Mouse (Mus musculus) ES-E14 (cell line): Measurements from ENCODE around the gene Xcr1. TPM values are rescaled to one million over a fixed set of nuclear protein-coding genes. Genes with fewer than 3 reads are reported as not detected.

ENCODE experiments used
- DNase-seq: peaks from one replicate; pipeline ENCODE4 v3.0.0-alpha.2; 2013; ENCODE audit warnings: low read depth, low spot score
- H3K27ac ChIP-seq: 2 replicates; pipeline ENCODE4 v1.5.1; 2012; ENCODE audit warnings: low read depth, mild to moderate bottlenecking, low read length, moderate library complexity, mixed read lengths; ENCODE audit not compliant: poor library complexity, insufficient read depth, severe bottlenecking
- H3K36me3 ChIP-seq: 2 replicates; pipeline ENCODE4 v1.6.1; 2012; ENCODE audit warnings: mild to moderate bottlenecking, low read length, moderate library complexity, mixed read lengths; ENCODE audit not compliant: control insufficient read depth, poor library complexity, insufficient read depth, severe bottlenecking
- H3K4me1 ChIP-seq, 2 experiments: fragments of 150-350 bp in 1 of 2; sonication (generic) in 1 of 2; 2 replicates each; pipeline ENCODE4 v1.6.1; 2012; ENCODE audit warnings: low read length in 2 of 2, mild to moderate bottlenecking in 1 of 2, mixed read lengths in 1 of 2; ENCODE audit not compliant: control insufficient read depth in 2 of 2, insufficient read depth in 2 of 2, poor library complexity in 1 of 2
- H3K4me3 ChIP-seq, 2 experiments: fragments of 150-350 bp in 1 of 2; sonication (generic) in 1 of 2; 2 replicates each; pipeline ENCODE4 v1.5.1; 2012; ENCODE audit warnings: low read length in 2 of 2, low read depth in 1 of 2, mild to moderate bottlenecking in 1 of 2, mixed read lengths in 1 of 2; ENCODE audit not compliant: insufficient read depth in 1 of 2, poor library complexity in 1 of 2, severe bottlenecking in 1 of 2
- H3K9ac ChIP-seq: 2 replicates; pipeline ENCODE4 v1.6.1; 2012; ENCODE audit warnings: low read depth, mild to moderate bottlenecking, low read length, mixed read lengths; ENCODE audit not compliant: poor library complexity, insufficient read depth, severe bottlenecking
- H3K9me3 ChIP-seq: fragments of 150-350 bp; sonication (generic); 2 replicates; pipeline ENCODE4 v1.6.1; 2012; ENCODE audit warnings: low read depth, mild to moderate bottlenecking, low read length; ENCODE audit not compliant: control insufficient read depth, insufficient read depth
- CHD2 ChIP-seq: IDR thresholded peaks from 2 replicates; pipeline ENCODE4 v1.6.1; 2014; ENCODE audit warnings: mild to moderate bottlenecking, low read depth, low read length, inconsistent platforms
- HCFC1 ChIP-seq: IDR thresholded peaks from 2 replicates; pipeline ENCODE4 v1.6.1; 2012; ENCODE audit warnings: low read length, inconsistent platforms, borderline replicate concordance; ENCODE audit not compliant: insufficient read depth
- MAFK ChIP-seq: IDR thresholded peaks from 2 replicates; pipeline ENCODE4 v1.6.1; 2014; ENCODE audit warnings: mild to moderate bottlenecking, low read depth, low read length, inconsistent platforms; ENCODE audit not compliant: insufficient read depth
- ZC3H11A ChIP-seq: IDR thresholded peaks from 2 replicates; pipeline ENCODE4 v1.6.1; 2012; ENCODE audit warnings: low read depth, mild to moderate bottlenecking, inconsistent platforms, low read length, borderline replicate concordance
- ZNF384 ChIP-seq: IDR thresholded peaks from 2 replicates; pipeline ENCODE4 v1.6.1; 2012; ENCODE audit warnings: low read depth, low read length, inconsistent platforms
- in situ Hi-C, 2 experiments: fragments of 600-800 bp; cut with MboI; formaldehyde crosslinking; loops; one replicate each; pipeline ENCODE4 v1.15.1; 2025; ENCODE audit warnings: low sequenced_read_pairs in 2 of 2, inconsistent platforms in 1 of 2; ENCODE audit not compliant: unreplicated experiment in 2 of 2
- total RNA-seq: library from RNA; depleted of rRNA; stranded (reverse); fragments of 300-350 nt; gene quantifications from 2 replicates; pipeline ENCODE4 v1.2.3, GENCODE M21; 2012

The Xcr1 gene
- total RNA-seq, 1 experiment: 0.09 TPM

GRCm38 (mm10) chr9:123811831-123812230 lies 50.0 kb downstream of the Xcr1 start:
- DNase-seq: no peak
- H3K36me3 ChIP-seq: no peaks in the 10 kb centered on the region; the same call in 1 of the 2 replicates
- no peak overlapping the region for H3K4me3 ChIP-seq
- no peak overlapping the region for H3K9ac ChIP-seq
- in situ Hi-C loops: no loop called here
- TF ChIP-seq MAFK: no peak
- no peak for TF ChIP-seq HCFC1
- TF ChIP-seq ZNF384: no peak
- no peak for TF ChIP-seq ZC3H11A
- TF ChIP-seq CHD2: no peak
- no peak overlapping the region for H3K27ac ChIP-seq
- no peaks in the 10 kb centered on the region for H3K9me3 ChIP-seq
- no peaks in the 10 kb centered on the region for H3K4me1 ChIP-seq

GRCm38 (mm10) chr9:123808583-123808982 lies 53.2 kb downstream of the Xcr1 start:
- no peak overlapping the region for H3K4me3 ChIP-seq
- H3K36me3 ChIP-seq: no peaks in the 10 kb centered on the region; the same call in 1 of the 2 replicates
- in situ Hi-C loops: no loop called here

GRCm38 (mm10) chr9:123806267-123806666 lies 55.6 kb downstream of the Xcr1 start, which contains the start of gene Cxcr6:
Gene Cxcr6, plus strand, starts transcription at chr9:123806475.
- in situ Hi-C loops: no loop called here
- Histone ChIP-seq H3K9ac (no peak within 1 kb of the TSS), H3K27ac (no peak within 1 kb of the TSS), H3K36me3 (no peaks in the 10 kb centered on the region; the same call in 1 of the 2 replicates), H3K4me3 (no peak within 1 kb of the TSS), H3K9me3 (no peaks in the 10 kb centered on the region), H3K4me1 (no peaks in the 10 kb centered on the region)
- TF ChIP-seq ZC3H11A (no peak), MAFK (no peak), HCFC1 (no peak), ZNF384 (no peak), CHD2 (no peak)
- no peak for DNase-seq

More at GRCm38 (mm10) chr9:123808583-123808982, 53.2 kb downstream of the Xcr1 start:
- no peak overlapping the region for H3K9ac ChIP-seq
- no peaks in the 10 kb centered on the region for H3K4me1 ChIP-seq
- no peak overlapping the region for H3K27ac ChIP-seq
- DNase-seq: no peak
- TF ChIP-seq HCFC1: no peak
- TF ChIP-seq CHD2: no peak
- TF ChIP-seq ZC3H11A: no peak
- no peak for TF ChIP-seq MAFK
- H3K9me3 ChIP-seq: no peaks in the 10 kb centered on the region

GRCm38 (mm10) chr9:123805241-123805640 lies 56.6 kb downstream of the Xcr1 start:
- no peak for TF ChIP-seq ZNF384
- TF ChIP-seq HCFC1: no peak
- no peak for TF ChIP-seq MAFK
- TF ChIP-seq ZC3H11A: no peak
- TF ChIP-seq CHD2: no peak
- Histone ChIP-seq H3K4me1 (no peaks in the 10 kb centered on the region), H3K36me3 (no peaks in the 10 kb centered on the region; the same call in 1 of the 2 replicates), H3K4me3 (no peak overlapping the region), H3K27ac (no peak overlapping the region), H3K9me3 (no peaks in the 10 kb centered on the region), H3K9ac (no peak overlapping the region)
- DNase-seq: no peak
- in situ Hi-C loops: no loop called here

GRCm38 (mm10) chr9:123802896-123803295 lies 58.9 kb downstream of the Xcr1 start:
- H3K9me3 ChIP-seq: no peaks in the 10 kb centered on the region
- DNase-seq: no peak
- in situ Hi-C loops: no loop called here
- no peak overlapping the region for H3K9ac ChIP-seq
- no peaks in the 10 kb centered on the region for H3K4me1 ChIP-seq
- H3K36me3 ChIP-seq: no peaks in the 10 kb centered on the region
- H3K4me3 ChIP-seq: no peak overlapping the region
- H3K27ac ChIP-seq: no peak overlapping the region
- no peak for TF ChIP-seq HCFC1
- TF ChIP-seq CHD2: no peak
- TF ChIP-seq ZNF384: no peak
